Mouse (Mus musculus) liver, embryonic 16.5 days (tissue): ENCODE data around the gene Fam89a. TPM values are rescaled to one million over a fixed set of nuclear protein-coding genes. Genes with fewer than 3 reads are reported as not detected.

Source experiments
- ATAC-seq: fragments of 200-750 bp; cut with Nextera tagmentation; 2 replicates; pipeline ENCODE4 v1.8.0; 2017; ENCODE audit warnings: low read depth, mild to moderate bottlenecking, moderate number of reproducible peaks, moderate library complexity
- H3K27ac ChIP-seq: fragments of 300-500 bp; sonication (generic); 2 replicates; pipeline ENCODE4 v1.5.1; 2014; ENCODE audit warnings: mild to moderate bottlenecking, low read length
- H3K27me3 ChIP-seq: fragments of 300-500 bp; sonication (generic); 2 replicates; pipeline ENCODE4 v1.6.1; 2014; ENCODE audit warnings: low read depth, low read length, mixed read lengths; ENCODE audit not compliant: control insufficient read depth, insufficient read depth
- H3K36me3 ChIP-seq: fragments of 300-500 bp; sonication (generic); 2 replicates; pipeline ENCODE4 v1.6.1; 2014; ENCODE audit warnings: mild to moderate bottlenecking; ENCODE audit not compliant: control insufficient read depth, insufficient read depth
- H3K4me1 ChIP-seq: fragments of 300-500 bp; sonication (generic); 2 replicates; pipeline ENCODE4 v1.6.1; 2014; ENCODE audit warnings: low read depth, low read length, mixed read lengths; ENCODE audit not compliant: control insufficient read depth
- H3K4me2 ChIP-seq: fragments of 300-500 bp; sonication (generic); 2 replicates; pipeline ENCODE4 v1.6.1; 2014; ENCODE audit warnings: low read depth, low read length, mixed read lengths
- H3K4me3 ChIP-seq: fragments of 300-500 bp; sonication (generic); 2 replicates; pipeline ENCODE4 v1.5.1; 2014; ENCODE audit warnings: low read depth, mild to moderate bottlenecking, low read length
- H3K9ac ChIP-seq: fragments of 300-500 bp; sonication (generic); 2 replicates; pipeline ENCODE4 v1.6.1; 2014; ENCODE audit warnings: low read depth, low read length
- H3K9me3 ChIP-seq: fragments of 300-500 bp; sonication (generic); replicated peaks from 2 replicates; pipeline ENCODE4 v1.6.1; 2016; ENCODE audit warnings: low read length; ENCODE audit not compliant: control insufficient read depth
- WGBS: fragments of 180-500 bp; shearing (Covaris S2); extraction: QIAGEN DNeasy Blood & Tissue Kit; methylation state at CpG from one replicate; pipeline ENCODE4 v1.1.7; 2014; ENCODE audit not compliant: insufficient replicate concordance; 5-methylcytosine and 5-hydroxymethylcytosine counted together
- polyA plus RNA-seq: library from polyadenylated mRNA; unstranded; fragments of >200 nt; fragmentation: Nextera tagmentation; extraction: Ambion mirVana; gene quantifications from 2 replicates; pipeline ENCODE4 v1.2.1, GENCODE M21; 2015

The Fam89a gene
- polyA plus RNA-seq = 2.1 and 2.3 TPM in 2 replicates

- Histone ChIP-seq H3K4me3 (peak within 1 kb of the TSS; percentile 65), H3K36me3 (no peaks in the 10 kb centered on the region), H3K4me1 (peaks cover 23% of the 10 kb centered on the region), H3K4me2 (peak within 1 kb of the TSS; percentile 64), H3K27ac (no peak within 1 kb of the TSS), H3K9me3 (no peaks in the 10 kb centered on the region), H3K27me3 (peaks cover 34% of the 10 kb centered on the region), H3K9ac (peak within 1 kb of the TSS; percentile 50; the same call in 1 of the 2 replicates)
- peak; percentile 77 for ATAC-seq
- WGBS = under 1% methylated on average over 37 of the region's 41 CpGs
These were observed at the start of gene Fam89a for GRCm38 (mm10) chr8:124751709-124752173. Gene Fam89a, minus strand, starts transcription at chr8:124751832.

- WGBS = 38% methylated on average over 11 of the region's 11 CpGs
- H3K27me3 ChIP-seq = peaks cover 10% of the 10 kb centered on the region
- no peak overlapping the region for H3K4me2 ChIP-seq
- no peak overlapping the region for H3K9ac ChIP-seq
- ATAC-seq = no peak
- H3K4me3 ChIP-seq = no peak overlapping the region
- no peaks in the 10 kb centered on the region for H3K4me1 ChIP-seq
- no peaks in the 10 kb centered on the region for H3K36me3 ChIP-seq
- no peaks in the 10 kb centered on the region for H3K9me3 ChIP-seq
- H3K27ac ChIP-seq = no peak overlapping the region
These were observed 48.9 kb upstream of the Fam89a start for GRCm38 (mm10) chr8:124800542-124800941.

- Histone ChIP-seq H3K27me3 (peaks cover 56% of the 10 kb centered on the region), H3K9me3 (no peaks in the 10 kb centered on the region), H3K4me1 (peaks cover 6% of the 10 kb centered on the region), H3K9ac (no peak overlapping the region), H3K4me3 (no peak overlapping the region), H3K4me2 (no peak overlapping the region), H3K36me3 (no peaks in the 10 kb centered on the region), H3K27ac (no peak overlapping the region)
- WGBS = 53% methylated on average over 8 of the region's 8 CpGs
- ATAC-seq = no peak
These were observed 44.3 kb upstream of the Fam89a start for GRCm38 (mm10) chr8:124795781-124796488.

GRCm38 (mm10) chr8:124794486-124794780 lies 42.8 kb upstream of the Fam89a start:
- H3K9me3 ChIP-seq = no peaks in the 10 kb centered on the region
- under 1% methylated on average over 25 of the region's 25 CpGs for WGBS
- H3K36me3 ChIP-seq = no peaks in the 10 kb centered on the region
- H3K27ac ChIP-seq = no peak overlapping the region
- no peak overlapping the region for H3K9ac ChIP-seq
- ATAC-seq = no peak
- peaks cover 6% of the 10 kb centered on the region for H3K4me1 ChIP-seq
- peaks cover 59% of the 10 kb centered on the region for H3K27me3 ChIP-seq
- 0 out of 2 replicates have a peak overlapping the region, but pooled peaks have one; percentile 77 for H3K4me2 ChIP-seq
- H3K4me3 ChIP-seq = peak overlapping the region; percentile 9; the same call in 1 of the 2 replicates

GRCm38 (mm10) chr8:124793661-124794485 lies 42.2 kb upstream of the Fam89a start:
- H3K9ac ChIP-seq = no peak overlapping the region
- peak overlapping the region; percentile 9 for H3K4me3 ChIP-seq
- peak overlapping the region; percentile 77; the same call in 1 of the 2 replicates for H3K4me2 ChIP-seq
- H3K9me3 ChIP-seq = no peaks in the 10 kb centered on the region
- H3K36me3 ChIP-seq = no peaks in the 10 kb centered on the region
- 2% methylated on average over 72 of the region's 81 CpGs for WGBS
- ATAC-seq = no peak
- peaks cover 6% of the 10 kb centered on the region for H3K4me1 ChIP-seq
- no peak overlapping the region for H3K27ac ChIP-seq
- H3K27me3 ChIP-seq = peaks cover 59% of the 10 kb centered on the region

GRCm38 (mm10) chr8:124793172-124793651 lies 41.6 kb upstream of the Fam89a start:
- under 1% methylated on average over 50 of the region's 51 CpGs for WGBS
- H3K9ac ChIP-seq = no peak overlapping the region
- H3K27me3 ChIP-seq = peaks cover 59% of the 10 kb centered on the region
- peak overlapping the region; percentile 77 for H3K4me2 ChIP-seq
- H3K4me1 ChIP-seq = peaks cover 6% of the 10 kb centered on the region
- peak overlapping the region; percentile 54 for H3K4me3 ChIP-seq
- H3K9me3 ChIP-seq = no peaks in the 10 kb centered on the region
- no peak overlapping the region for H3K27ac ChIP-seq
- peak; percentile 77 for ATAC-seq
- H3K36me3 ChIP-seq = no peaks in the 10 kb centered on the region

GRCm38 (mm10) chr8:124792708-124793107 lies 41.1 kb upstream of the Fam89a start, which contains the start of gene Trim67:
Gene Trim67, plus strand, starts transcription at chr8:124793092.
- peak; percentile 42 for ATAC-seq
- Histone ChIP-seq H3K4me3 (peak within 1 kb of the TSS; percentile 54), H3K27ac (no peak within 1 kb of the TSS), H3K9me3 (no peaks in the 10 kb centered on the region), H3K4me2 (peak within 1 kb of the TSS; percentile 77), H3K4me1 (peaks cover 6% of the 10 kb centered on the region), H3K9ac (no peak within 1 kb of the TSS), H3K36me3 (no peaks in the 10 kb centered on the region), H3K27me3 (peaks cover 59% of the 10 kb centered on the region)
- 0% methylated on average over 26 of the region's 39 CpGs for WGBS

GRCm38 (mm10) chr8:124792186-124792585 lies 40.6 kb upstream of the Fam89a start:
- Histone ChIP-seq H3K36me3 (no peaks in the 10 kb centered on the region), H3K4me1 (peaks cover 6% of the 10 kb centered on the region), H3K4me2 (peak overlapping the region; percentile 77), H3K27me3 (peaks cover 57% of the 10 kb centered on the region), H3K4me3 (no peak overlapping the region; the same call in 1 of the 2 replicates), H3K9me3 (no peaks in the 10 kb centered on the region), H3K27ac (no peak overlapping the region), H3K9ac (no peak overlapping the region)
- WGBS = 1% methylated on average over 32 of the region's 32 CpGs
- no peak for ATAC-seq
